Mouse (Mus musculus) kidney, adult 8-10 months (tissue): ENCODE data around the gene Sppl3.
A peak's percentile ranks its signal among the peaks of the same experiment; 100 is the strongest.
"Not testable (repeated sequence)": the region's sequence is repeated elsewhere in the genome, so short reads cannot be mapped to it uniquely, and the experiment has no call there.

Source experiments
- DNase-seq, 2 experiments: peaks; one replicate each; pipeline ENCODE4 v3.0.0; 2022

Gene Sppl3

GRCm38 (mm10) chr5:115043626-115044025, 32.7 kb downstream of the Sppl3 start:
- DNase-seq, result no peak

- DNase-seq, result no peak
Observed at GRCm38 (mm10) chr5:115045146-115045677, 34.3 kb downstream of the Sppl3 start.

GRCm38 (mm10) chr5:115049692-115050091, 38.8 kb downstream of the Sppl3 start:
- no peak for DNase-seq

GRCm38 (mm10) chr5:115050776-115051175, 39.8 kb downstream of the Sppl3 start:
- DNase-seq, result no peak

- DNase-seq, result peak in 1 of 2 experiments; percentile 27
Observed at GRCm38 (mm10) chr5:115052546-115052945, 41.6 kb downstream of the Sppl3 start.

GRCm38 (mm10) chr5:115053791-115054396, 43.0 kb downstream of the Sppl3 start:
- no peak for DNase-seq

- no peak for DNase-seq
Observed at GRCm38 (mm10) chr5:115055418-115055817, 44.5 kb downstream of the Sppl3 start.

- DNase-seq, result no peak
Observed at GRCm38 (mm10) chr5:115057153-115057552, 46.2 kb downstream of the Sppl3 start.

- DNase-seq, result no peak
Observed at GRCm38 (mm10) chr5:115058584-115059297, 47.8 kb downstream of the Sppl3 start.

GRCm38 (mm10) chr5:115060067-115060695, 49.2 kb downstream of the Sppl3 start:
- DNase-seq, result no peak

GRCm38 (mm10) chr5:115060977-115061376, 50.0 kb downstream of the Sppl3 start:
- DNase-seq, result no peak

- DNase-seq, result no peak
Observed at GRCm38 (mm10) chr5:115062566-115062965, 51.6 kb downstream of the Sppl3 start.

- no peak for DNase-seq
Observed at GRCm38 (mm10) chr5:115063391-115063790, 52.5 kb downstream of the Sppl3 start.

GRCm38 (mm10) chr5:115066245-115066644, 55.3 kb downstream of the Sppl3 start:
- DNase-seq, result no peak

GRCm38 (mm10) chr5:115068671-115069421, 57.9 kb downstream of the Sppl3 start:
- DNase-seq, result no peak

GRCm38 (mm10) chr5:115069611-115070010, 58.7 kb downstream of the Sppl3 start:
- no peak for DNase-seq

- no peak for DNase-seq
Observed at GRCm38 (mm10) chr5:115070457-115070856, 59.5 kb downstream of the Sppl3 start.

GRCm38 (mm10) chr5:115071096-115071901, 60.4 kb downstream of the Sppl3 start:
- peak in 1 of 2 experiments; percentile 26 for DNase-seq

- peak in 1 of 2 experiments; percentile 17 for DNase-seq
Observed at GRCm38 (mm10) chr5:115072143-115072542, 61.2 kb downstream of the Sppl3 start.

GRCm38 (mm10) chr5:115073306-115073705, 62.4 kb downstream of the Sppl3 start:
- not testable (repeated sequence) for DNase-seq

GRCm38 (mm10) chr5:115074749-115075148, 63.8 kb downstream of the Sppl3 start:
- DNase-seq, result no peak
